Mouse (Mus musculus): Measurements from ENCODE around the gene Praf2.
"Not testable (repeated sequence)": the region's sequence is repeated elsewhere in the genome, so short reads cannot be mapped to it uniquely, and the experiment has no call there.

- TF ChIP-seq CTCF (IDR thresholded peaks at IDR 0.05; ENCODE audit: low read depth, low read length); POLR2A (IDR thresholded peaks at IDR 0.05; ENCODE audit: insufficient read depth, low read length); EP300 (IDR thresholded peaks at IDR 0.05; ENCODE audit: insufficient read depth, low read depth, low read length): not testable (repeated sequence)
These were observed 14.5 kb upstream of the Praf2 start for GRCm38 (mm10) chrX:7713764-7714134.
